Mouse (Mus musculus): ENCODE results near the gene Pdcl3. TPM values are rescaled to one million over a fixed set of nuclear protein-coding genes. Genes with fewer than 3 reads are reported as not detected.

Gene Pdcl3
- 16.2 TPM for polyA plus RNA-seq (2015; fragmentation: Illumina TruSeq; extraction: RNeasy Lipid Tissue Mini Kit (QIAGEN cat#74804); ENCODE audit: insufficient read depth, low read depth, low replicate concordance)

DNA sequence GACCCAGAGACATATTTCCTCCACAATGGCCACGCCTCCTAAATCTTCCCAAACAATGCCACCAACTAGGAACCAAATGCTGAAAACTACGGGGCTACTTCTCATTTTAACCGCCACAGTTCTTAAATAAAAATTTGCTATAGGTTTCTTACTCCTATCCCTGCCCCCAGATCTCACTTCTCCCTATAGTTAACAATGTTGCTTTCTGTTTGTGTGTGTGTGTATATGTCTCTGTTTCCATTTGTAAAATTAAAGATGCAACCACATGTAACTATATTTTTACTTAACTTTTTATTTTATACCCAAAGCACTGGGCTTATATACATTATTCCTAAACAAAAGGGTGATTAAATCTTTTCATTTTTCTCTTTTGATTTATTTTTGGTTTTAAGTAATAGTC is at the start of gene Pdcl3:
TSS of gene Pdcl3 (plus strand) at position 301 of the 400 bp plus-strand sequence.

DNA sequence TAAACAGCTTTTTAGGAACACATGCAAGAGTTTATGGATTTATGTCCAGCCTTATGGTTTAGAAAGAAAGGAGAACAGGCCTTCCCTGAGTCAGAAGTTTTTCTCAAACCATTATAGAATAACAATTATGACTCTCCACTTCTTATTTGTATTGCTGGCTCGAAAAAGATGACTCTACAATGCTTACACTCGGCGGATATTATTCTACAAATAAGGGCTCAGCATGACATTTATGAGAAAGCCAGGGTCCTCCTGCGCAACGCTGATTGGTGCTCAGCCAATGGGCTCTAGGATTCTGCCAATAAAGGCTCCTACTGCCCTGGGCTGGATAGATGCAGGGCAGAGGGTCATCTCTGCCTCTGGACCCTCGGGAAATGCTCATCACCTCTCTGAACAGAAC is 46.6 kb upstream of the Pdcl3 start, which contains the start of gene Nms:
TSS of gene Nms (plus strand) at position 301 of the 400 bp plus-strand sequence.

Other genes with a start within 250 kb of the Pdcl3 start
- gene Lonrf2, start 148.9 kb upstream of the Pdcl3 start, polyA plus RNA-seq (2015; fragmentation: Illumina TruSeq; extraction: RNeasy Lipid Tissue Mini Kit (QIAGEN cat#74804); ENCODE audit: insufficient read depth, low read depth, low replicate concordance) = 0.70 TPM
- gene Chst10, start 87.4 kb upstream of the Pdcl3 start, polyA plus RNA-seq (2015; fragmentation: Illumina TruSeq; extraction: RNeasy Lipid Tissue Mini Kit (QIAGEN cat#74804); ENCODE audit: insufficient read depth, low read depth, low replicate concordance) = 0.44 TPM
- gene Nms, start 46.5 kb upstream of the Pdcl3 start, polyA plus RNA-seq (2015; fragmentation: Illumina TruSeq; extraction: RNeasy Lipid Tissue Mini Kit (QIAGEN cat#74804); ENCODE audit: insufficient read depth, low read depth, low replicate concordance) = not detected
- 2.6 TPM for gene Npas2, start 208.1 kb downstream of the Pdcl3 start, polyA plus RNA-seq (2015; fragmentation: Illumina TruSeq; extraction: RNeasy Lipid Tissue Mini Kit (QIAGEN cat#74804); ENCODE audit: insufficient read depth, low read depth, low replicate concordance)

Measured in pancreas, adult 10 weeks (tissue).